In the genomic region with DNA sequence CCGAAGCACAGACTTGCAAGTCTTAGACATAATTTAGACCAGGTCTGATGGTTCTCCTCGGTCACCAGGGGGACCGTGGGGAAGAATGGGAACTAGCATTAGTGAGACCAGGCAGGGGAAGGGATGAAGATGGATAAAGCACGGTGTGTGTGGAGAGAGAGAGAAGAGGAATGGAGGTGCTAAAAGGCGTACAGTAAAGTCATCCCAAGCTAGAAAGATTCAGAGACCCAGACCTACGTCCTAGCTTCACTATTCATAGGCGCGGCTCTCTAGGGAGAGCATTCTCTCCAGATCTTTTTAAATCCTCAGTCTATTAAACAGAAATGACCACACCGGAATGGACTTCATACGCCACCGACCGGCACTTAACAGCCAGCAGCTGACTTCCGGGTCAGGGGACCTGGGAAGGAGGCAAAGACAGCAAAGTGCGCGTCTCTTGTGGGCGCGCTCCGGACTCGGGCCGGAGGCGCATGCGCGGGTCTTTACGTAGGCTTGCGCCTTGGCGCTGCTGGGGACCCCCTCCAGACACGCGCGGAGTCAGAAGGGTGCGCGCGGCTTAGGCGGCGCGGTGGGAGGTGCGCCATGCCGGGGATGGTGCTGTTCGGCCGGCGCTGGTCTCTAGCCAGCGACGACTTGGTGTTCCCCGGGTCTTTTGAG, we compare ENCODE assay signal across 8 mouse cellular contexts. TPM values are rescaled to one million over a fixed set of nuclear protein-coding genes. Genes with fewer than 3 reads are reported as not detected.
DNase-seq lines count a peak whose midpoint lies in the region; ATAC-seq lines count a peak whose summit lies in the region.

A gene (plus strand): TSS at position 485 of the 657 bp plus-strand sequence.

- H3K36me3 ChIP-seq in intestine, embryonic 14.5 days (ENCODE audit: control insufficient read depth, insufficient read depth, low read length) = no peaks in the 10 kb centered on the region

- WGBS in intestine, embryonic 14.5 days = 2% methylated on average over 43 of the region's 43 CpGs

- ATAC-seq in intestine, embryonic 14.5 days (replicated peaks; ENCODE audit: low FRiP score, low TSS enrichment, low read depth) = peak; percentile 95

- peak within 1 kb of the TSS; percentile 50 for H3K4me3 ChIP-seq in intestine, embryonic 14.5 days (ENCODE audit: low read depth, low read length)

- H3K9ac ChIP-seq in intestine, embryonic 14.5 days (ENCODE audit: low read length) = peak within 1 kb of the TSS; percentile 56

- H3K9me3 ChIP-seq in intestine, embryonic 14.5 days (ENCODE audit: control insufficient read depth, low read length) = no peaks in the 10 kb centered on the region

- H3K27me3 ChIP-seq in intestine, embryonic 14.5 days (replicated peaks; ENCODE audit: control insufficient read depth, insufficient read depth, low read length) = no peaks in the 10 kb centered on the region

- H3K4me1 ChIP-seq in intestine, embryonic 14.5 days (replicated peaks; ENCODE audit: control insufficient read depth, insufficient read depth, low read length) = peaks cover 12% of the 10 kb centered on the region

- intact Hi-C loops in left cerebral cortex, postnatal 14 days (cut with DNase I) = loop anchor here (5.0 kb wide), 1 partner anchor 62 kb away; a partner anchor contains a TSS

- peak; percentile 92 to 95 for DNase-seq in adrenal gland, adult (ENCODE audit: inconsistent age in 2 of 2, low spot score in 1 of 2)
- peak; percentile 95 for DNase-seq in embryo, embryonic 10.5 days (ENCODE audit: low spot score)
- peak; percentile 87 for DNase-seq in gastrocnemius, postnatal 25 days
- peak; percentile 89 for DNase-seq in intestine, embryonic 14.5 days (ENCODE audit: low spot score)
- DNase-seq in left cerebral cortex, postnatal 14 days (ENCODE audit: low spot score in 2 of 2) = peak; percentile 89 to 93
- peak; percentile 96 for DNase-seq in mesoderm, embryonic 11.5 days (ENCODE audit: low read depth, low spot score)
- DNase-seq in right cerebral cortex, postnatal 36 days (ENCODE audit: low spot score in 2 of 2) = peak; percentile 87 to 88
- DNase-seq in yolk sac, embryonic 10.5 days (ENCODE audit: low spot score) = peak; percentile 88

- peak within 1 kb of the TSS; percentile 97 for H3K4me2 ChIP-seq in intestine, embryonic 14.5 days (ENCODE audit: low read length)

- no peak within 1 kb of the TSS for H3K27ac ChIP-seq in intestine, embryonic 14.5 days (ENCODE audit: low read depth)

RNA-seq across cellular contexts. Expression of the gene that starts here (rescaled TPM):
- total RNA-seq in gastrocnemius, postnatal 25 days (2021) = 1 to 10 TPM; 6.0 to 7.2 TPM
- 9.3 and 10.3 TPM in 2 replicates for polyA plus RNA-seq in intestine, embryonic 14.5 days (2014; fragmentation: Nextera tagmentation; extraction: Ambion mirVana)
- 10 to 100 TPM; 24.8 to 25.7 TPM for total RNA-seq in left cerebral cortex, postnatal 14 days (2021)
